Mouse (Mus musculus) heart, postnatal 10 days (tissue): ENCODE measurements around the gene Mtif3. TPM values are rescaled to one million over a fixed set of nuclear protein-coding genes. Genes with fewer than 3 reads are reported as not detected.
"Not testable (repeated sequence)": the region's sequence is repeated elsewhere in the genome, so short reads cannot be mapped to it uniquely, and the experiment has no call there.

Experiments used
- DNase-seq, 2 experiments: peaks; one replicate each; pipeline ENCODE4 v3.0.0; 2021
- intact Hi-C: fragments of 180-260 bp; cut with DNase I; formaldehyde crosslinking; loops from one replicate; pipeline ENCODE4 v1.15.1; 2025
- total RNA-seq, 2 experiments: library from RNA; stranded (reverse); gene quantifications; 2 replicates each; pipeline ENCODE4 v1.2.3; 2021

Mtif3 gene
- total RNA-seq, 2 experiments from 2014 or later: 19.6 to 20.3 TPM

DNA sequence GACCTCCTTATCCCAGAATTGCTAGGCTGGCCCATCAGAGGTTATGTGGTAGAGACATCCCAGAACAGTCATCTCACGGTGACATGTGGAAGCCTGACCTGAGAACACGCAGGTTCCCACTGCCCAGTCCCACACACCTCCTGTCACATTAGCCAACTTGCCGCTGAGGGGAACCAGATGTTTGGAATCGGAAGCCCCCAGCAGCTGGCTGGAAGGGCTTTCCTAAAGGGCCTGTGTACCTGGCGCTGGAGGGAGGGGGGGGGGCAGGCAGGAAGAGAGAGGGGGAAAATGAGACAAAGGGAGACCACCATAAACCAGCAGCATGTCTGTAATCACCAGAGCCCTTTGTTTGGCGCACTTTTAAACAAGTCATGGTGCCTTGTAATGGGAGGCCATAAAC, 43.7 kb downstream of the Mtif3 start:
- DNase-seq: no peak
- intact Hi-C loops: no loop called here

DNA sequence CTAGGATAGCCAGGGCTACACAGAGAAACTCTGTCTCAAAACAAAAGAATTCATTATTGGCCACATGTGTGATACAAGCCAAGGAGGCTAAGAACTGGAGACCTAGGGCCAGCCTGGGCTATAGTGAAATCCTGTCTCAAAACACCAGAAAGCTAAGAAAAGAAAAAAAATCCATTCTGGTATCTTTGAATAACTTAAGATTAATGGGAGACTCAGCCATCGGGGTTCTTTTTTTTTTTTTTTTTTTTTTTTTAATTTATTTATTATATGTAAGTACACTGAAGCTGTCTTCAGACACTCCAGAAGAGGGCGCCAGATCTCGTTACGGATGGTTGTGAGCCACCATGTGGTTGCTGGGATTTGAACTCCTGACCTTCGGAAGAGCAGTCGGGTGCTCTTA, 46.2 kb downstream of the Mtif3 start:
- DNase-seq, intact Hi-C loops: not testable (repeated sequence)

DNA sequence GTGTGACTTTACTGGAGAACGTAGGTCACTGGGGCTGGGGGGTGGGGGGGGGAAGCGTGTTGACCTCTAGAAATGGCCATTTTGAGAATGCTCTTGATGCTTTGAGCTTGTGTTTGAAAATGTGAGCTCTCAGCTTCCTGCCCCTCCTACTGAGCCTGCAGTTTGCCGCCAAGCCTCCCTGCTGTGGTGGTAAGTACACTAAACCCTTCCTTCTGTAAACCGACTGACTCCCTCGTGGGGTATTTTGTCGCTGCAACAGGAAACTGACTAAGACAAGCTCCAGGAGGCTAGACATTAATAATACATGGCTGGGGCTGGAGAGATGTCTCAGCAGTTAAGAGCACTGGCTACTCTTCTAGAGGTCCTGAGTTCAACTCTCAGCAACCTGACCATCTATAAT, 46.8 kb downstream of the Mtif3 start:
- intact Hi-C loops: no loop called here
- DNase-seq: no peak

DNA sequence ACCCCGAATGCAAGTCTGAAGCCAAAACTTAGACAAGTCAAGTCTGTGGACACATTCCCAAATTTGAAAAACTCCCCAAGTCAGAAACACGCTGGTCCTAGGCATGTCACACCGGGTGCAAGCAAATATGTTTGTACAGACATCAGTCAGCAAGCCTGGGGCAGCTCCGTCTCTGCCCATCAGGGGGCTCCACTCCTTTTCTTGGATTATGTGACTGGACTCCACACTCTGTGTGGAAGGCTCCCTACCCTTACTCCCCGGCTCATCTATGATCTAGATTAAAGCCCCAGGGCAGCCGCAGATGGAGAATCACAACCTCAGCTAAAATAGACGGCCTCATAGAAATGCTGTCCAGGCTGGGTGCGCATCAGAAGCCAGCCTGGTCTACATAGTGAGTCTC, 47.3 kb downstream of the Mtif3 start:
- no peak for DNase-seq
- intact Hi-C loops: no loop called here

DNA sequence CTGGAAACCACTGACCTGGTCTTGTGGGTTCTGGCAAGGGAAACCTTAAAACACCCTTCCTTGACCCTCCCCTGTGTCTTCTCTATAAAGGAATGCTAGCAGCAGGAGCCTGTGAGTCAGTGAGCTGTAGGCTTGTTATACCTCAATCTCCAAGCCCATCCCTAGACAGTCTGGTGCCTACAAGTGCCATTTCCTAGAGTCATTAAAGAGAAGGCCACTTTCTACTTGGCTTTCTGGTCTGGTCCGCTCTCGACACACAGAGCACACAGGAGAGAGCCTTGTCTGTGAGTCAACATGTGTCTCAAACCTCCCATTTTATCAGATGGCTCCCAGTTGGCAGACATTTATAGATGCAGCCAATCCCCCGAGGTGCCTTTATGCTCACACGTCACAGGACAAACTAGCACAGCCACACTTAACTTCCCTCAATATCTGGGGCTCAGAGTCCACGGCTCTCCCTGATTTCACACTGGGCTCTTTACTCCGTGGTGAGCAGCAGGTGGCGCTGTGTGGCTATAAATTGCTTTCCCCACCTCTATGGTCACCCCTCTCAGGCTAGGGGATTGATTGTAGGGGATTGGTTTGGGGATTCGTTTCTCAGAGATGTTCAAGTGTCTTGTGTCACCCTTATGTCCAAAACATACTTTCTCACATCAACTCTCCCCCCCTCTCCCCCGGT, 49.4 kb downstream of the Mtif3 start:
- peak; percentile 64 to 77 for DNase-seq
- intact Hi-C loops: loop anchor here (1.0 to 2.0 kb wide), 2 partner anchors 313 to 405 kb away; no protein-coding TSS in a partner anchor

DNA sequence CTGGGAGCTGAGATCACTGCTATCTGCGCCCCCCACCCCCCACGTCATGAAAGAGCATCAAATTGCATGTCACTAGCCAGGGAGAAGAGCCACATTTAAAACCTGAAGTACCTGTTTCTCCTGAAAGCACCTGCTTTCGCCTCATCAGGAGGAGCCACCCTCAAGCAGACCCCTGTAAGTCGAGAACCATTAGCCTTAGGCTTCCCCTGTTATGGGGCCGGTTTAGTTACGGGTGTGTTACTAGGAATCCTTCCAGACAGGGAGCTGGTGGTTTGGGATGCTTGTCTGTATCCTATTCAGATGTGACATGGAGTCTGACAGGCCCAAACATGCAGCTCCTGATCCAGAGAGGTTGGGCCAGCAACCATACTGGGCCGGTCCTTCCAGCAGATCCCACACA, 50.2 kb downstream of the Mtif3 start:
- DNase-seq: no peak
- intact Hi-C loops: no loop called here

DNA sequence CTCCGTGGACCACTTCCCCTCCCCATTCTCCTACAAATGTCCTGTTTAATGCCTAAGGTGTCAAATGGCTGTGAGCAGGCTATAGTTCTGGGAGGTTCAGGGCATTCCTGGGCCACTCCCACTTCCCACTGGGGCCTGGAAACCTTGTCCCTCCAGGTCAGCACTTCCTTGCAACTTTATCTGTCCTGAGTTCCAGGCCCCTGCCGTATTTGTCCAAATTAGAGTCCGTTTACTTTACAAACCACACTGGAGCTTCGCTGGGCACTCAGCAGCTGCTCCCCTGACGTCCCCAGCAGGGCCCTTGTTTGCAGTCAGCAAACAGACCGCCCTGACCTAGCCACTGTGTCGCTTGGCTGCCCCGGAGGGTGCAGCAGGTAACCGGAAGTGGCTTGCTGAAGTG, 51.4 kb downstream of the Mtif3 start:
- intact Hi-C loops: no loop called here
- no peak for DNase-seq

DNA sequence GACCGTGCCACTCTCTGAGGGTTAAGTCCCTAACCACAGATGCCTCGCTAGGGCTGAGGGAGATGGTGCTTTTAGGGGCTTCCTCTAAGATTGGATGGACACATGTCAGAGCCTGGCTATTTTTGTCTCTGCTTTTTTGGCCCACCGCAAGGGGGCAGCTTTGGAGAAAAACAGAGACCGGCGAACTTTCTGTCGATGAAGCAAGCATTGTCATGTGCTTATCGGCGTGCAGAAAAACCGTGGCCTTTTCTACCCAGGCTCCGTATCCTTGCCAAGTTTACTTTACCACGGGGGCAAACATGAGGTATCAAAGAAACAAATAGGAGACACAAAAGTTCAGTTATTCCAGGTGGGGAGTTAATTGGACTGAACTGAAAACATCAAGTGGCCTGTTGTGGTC, 55.0 kb downstream of the Mtif3 start:
- DNase-seq: no peak
- intact Hi-C loops: no loop called here

DNA sequence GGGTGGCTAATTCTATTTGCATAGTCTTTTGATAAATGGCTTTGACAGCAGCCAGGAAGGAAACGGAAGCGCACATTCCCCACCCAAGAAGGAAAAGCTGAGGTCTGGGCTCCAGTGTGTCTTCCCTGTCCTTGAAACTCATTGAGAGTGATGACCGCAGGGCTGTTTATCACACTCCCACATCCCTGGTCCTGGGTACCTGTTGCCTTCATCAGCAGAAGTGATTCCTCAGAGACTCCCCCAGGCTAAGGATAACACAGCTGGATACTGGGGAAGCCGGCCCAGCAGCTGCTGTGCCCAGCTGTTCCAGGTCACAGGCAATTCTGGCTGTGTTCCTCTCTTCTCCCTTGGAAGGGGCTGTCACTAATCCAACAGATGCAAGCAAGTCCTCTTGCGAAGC, 56.1 kb downstream of the Mtif3 start:
- intact Hi-C loops: no loop called here
- DNase-seq: peak; percentile 28 to 42

DNA sequence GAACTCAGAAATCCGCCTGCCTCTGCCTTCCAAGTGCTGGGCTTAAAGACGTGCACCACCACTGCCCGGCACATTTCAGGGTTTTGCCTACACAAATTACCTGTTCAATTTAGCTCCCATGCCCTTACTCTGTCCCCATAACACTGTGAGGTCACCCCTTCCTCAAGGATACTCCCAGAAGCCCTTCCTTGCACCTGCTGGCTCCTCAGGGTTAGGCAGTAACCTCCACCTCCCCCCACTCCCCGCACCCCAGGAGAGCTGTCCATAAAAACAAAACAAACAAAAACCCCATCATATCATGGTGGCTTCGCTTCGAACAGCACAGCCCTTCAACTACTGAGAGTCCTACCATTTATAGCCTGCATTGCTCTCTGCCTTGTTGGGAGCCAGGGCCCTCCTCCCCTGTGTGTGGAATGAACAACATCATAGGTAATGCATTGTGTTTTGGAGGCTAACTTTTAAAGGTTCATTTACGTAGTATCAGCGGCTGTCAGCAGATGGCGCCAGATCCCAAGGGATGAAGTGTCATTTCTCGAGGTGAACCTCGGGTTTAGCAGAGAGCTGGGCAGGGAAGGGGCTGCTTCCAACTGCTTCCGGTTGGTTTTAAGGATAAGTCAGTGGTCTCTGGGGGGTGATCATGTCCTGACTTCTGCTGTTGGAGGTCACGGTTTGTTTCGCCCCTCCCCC, 58.0 kb downstream of the Mtif3 start:
- peak; percentile 74 to 87 for DNase-seq
- intact Hi-C loops: loop anchor here (2.0 kb wide), 2 partner anchors 61 to 413 kb away; partner anchors contain the start of gene Rasl11a

DNA sequence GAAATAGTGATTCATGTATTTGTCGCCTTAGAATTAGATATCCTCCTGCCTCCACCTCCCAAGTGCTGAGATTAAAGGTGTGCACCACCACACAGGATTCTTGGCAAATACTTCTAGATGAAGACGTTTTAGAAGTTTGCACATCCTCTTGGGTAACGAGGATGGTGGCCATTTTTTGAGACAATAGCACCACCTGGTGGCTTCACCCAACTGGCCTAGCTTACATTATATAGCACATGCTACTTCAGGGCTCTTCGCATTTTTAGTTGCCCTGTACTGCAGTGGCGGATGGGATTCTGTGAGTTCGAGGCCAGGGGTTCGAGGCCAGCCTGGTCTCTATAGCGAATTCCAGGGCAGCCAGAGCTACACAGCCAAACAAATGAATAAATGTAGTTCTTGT, 59.2 kb downstream of the Mtif3 start:
- peak; percentile 80 to 86 for DNase-seq
- intact Hi-C loops: loop anchor here (1.0 to 5.0 kb wide), 5 partner anchors 60 to 414 kb away; partner anchors contain the start of gene Rasl11a

Other genes starting within 250 kb of the Mtif3 start
- gene Usp12, start 168.8 kb downstream of the Mtif3 start, total RNA-seq: 10 to 100 TPM; 17.4 to 20.5 TPM
- 100 to 1,000 TPM; 157 to 159 TPM for gene Rpl21, start 130.9 kb downstream of the Mtif3 start, total RNA-seq
- gene Rasl11a, start 118.7 kb downstream of the Mtif3 start, total RNA-seq: 1 to 10 TPM; 5.9 to 7.5 TPM
- gene Gtf3a, start 15.1 kb downstream of the Mtif3 start, total RNA-seq: 10 to 100 TPM; 23.3 to 27.7 TPM
- 10 to 100 TPM; 17.9 to 20.5 TPM for gene Lnx2, start 112.8 kb upstream of the Mtif3 start, total RNA-seq
- gene Polr1d, start 113.2 kb upstream of the Mtif3 start, total RNA-seq: 10 to 100 TPM; 83.7 to 88.3 TPM
- not detected for gene Gsx1, start 224.9 kb upstream of the Mtif3 start, total RNA-seq